Mouse (Mus musculus): ENCODE data around the gene 4930578C19Rik. TPM values are rescaled to one million over a fixed set of nuclear protein-coding genes. Genes with fewer than 3 reads are reported as not detected.

Gene 4930578C19Rik
- polyA plus RNA-seq (2012; rRNA removed) = 0.36 and 0.71 TPM in 2 replicates

DNA sequence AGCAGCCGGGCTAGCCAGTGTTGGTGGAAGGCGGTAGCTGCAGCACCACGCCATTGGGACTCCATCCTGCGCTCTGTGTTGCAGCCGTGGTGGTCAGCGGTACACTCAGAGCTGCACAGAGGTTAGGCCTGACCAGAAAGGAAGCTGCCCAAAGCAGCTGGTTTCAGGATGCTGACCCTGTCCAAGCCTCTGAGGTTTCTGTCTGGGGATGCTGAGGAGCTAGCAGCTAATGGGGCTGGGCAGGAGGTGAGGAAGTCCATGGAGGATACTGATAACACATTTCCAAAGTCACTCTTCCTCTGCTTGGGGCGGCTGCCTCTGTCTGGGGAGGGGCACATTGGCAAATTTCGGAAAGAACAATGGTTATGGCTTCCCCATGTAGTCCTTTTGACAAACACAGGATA, at the start of gene 4930578C19Rik:
Gene 4930578C19Rik, minus strand, starts transcription at position 200 of the 404 bp plus-strand sequence.

